Comparison of ENCODE assay signal across 8 mouse cellular contexts in genomic region chr6:13677818-13678282, GRCm38 (mm10). TPM values are rescaled to one million over a fixed set of nuclear protein-coding genes. Genes with fewer than 3 reads are reported as not detected.
DNase-seq lines count a peak whose midpoint lies in the region; ATAC-seq lines count a peak whose summit lies in the region.

Bmt2 (minus strand) TSS chr6:13677966.

- peak; percentile 99 to 100 for DNase-seq in adrenal gland, adult (ENCODE audit: inconsistent age in 2 of 2, low spot score in 1 of 2)
- DNase-seq in embryo, embryonic 10.5 days (ENCODE audit: low spot score): peak; percentile 99
- DNase-seq in gastrocnemius, postnatal 14 days: peak; percentile 99
- peak; percentile 99 to 100 for DNase-seq in left cerebral cortex, postnatal 10 days (ENCODE audit: extremely low spot score in 1 of 2, low spot score in 2 of 2)
- peak; percentile 100 for DNase-seq in right cerebral cortex, postnatal 25 days
- peak; percentile 98 to 99 for DNase-seq in urinary bladder, postnatal 4 days (ENCODE audit: low spot score in 2 of 2)

- peak; percentile 95 for ATAC-seq in inflammation-experienced regulatory T-cells, adult 6 months
- peak; percentile 99 for ATAC-seq in megakaryocyte-erythroid progenitor cell, adult 5-6 weeks (replicated peaks; ENCODE audit: low FRiP score, low TSS enrichment, poor library complexity, severe bottlenecking)

- intact Hi-C loops in gastrocnemius, postnatal 14 days (cut with DNase I; ENCODE audit: low total_unique reads): no loop called here
- intact Hi-C loops in left cerebral cortex, postnatal 10 days (cut with DNase I): loop anchor here (2.0 to 5.0 kb wide), 2 partner anchors 71 to 154 kb away; no protein-coding TSS in a partner anchor

RNA-seq across cellular contexts. Expression of gene Bmt2, which starts in this region (rescaled TPM):
- total RNA-seq in gastrocnemius, postnatal 14 days (2021): 1 to 10 TPM; 6.7 to 7.8 TPM
- 10 to 100 TPM in 2 of 3 experiments, 1 to 10 TPM in 1; 5.2 to 10.8 (median 10.1) TPM for polyA plus RNA-seq in inflammation-experienced regulatory T-cells, adult 6 months (2017; shearing (Covaris generic))
- total RNA-seq in left cerebral cortex, postnatal 10 days (2021): 10 to 100 TPM; 24.1 to 25.3 TPM
- total RNA-seq in megakaryocyte-erythroid progenitor cell, adult 5-6 weeks (2014; fragmentation: Nextera tagmentation): 3.5 and 5.4 TPM in 2 replicates
- 3.4 and 7.8 TPM in 2 replicates for total RNA-seq in megakaryocyte-erythroid progenitor cell, adult 5-6 weeks (2017)

Comparison
In these comparisons a context has a peak if more than half of its experiments do, and no peak if none do; other contexts are left out.
1. Peak in every context shown above with its lines: DNase-seq and ATAC-seq.